Mouse (Mus musculus) heart, postnatal 25 days (tissue): ENCODE results near the gene Nfatc3. TPM values are rescaled to one million over a fixed set of nuclear protein-coding genes. Genes with fewer than 3 reads are reported as not detected.

Source experiments
- DNase-seq: peaks from one replicate; pipeline ENCODE4 v3.0.0; 2022; ENCODE audit warnings: low spot score
- intact Hi-C: fragments of 180-260 bp; cut with DNase I; formaldehyde crosslinking; loops from one replicate; pipeline ENCODE4 v1.15.1; 2025
- total RNA-seq, 2 experiments: library from RNA; stranded (reverse); gene quantifications; 2 replicates each; pipeline ENCODE4 v1.2.3; 2021

Gene Nfatc3
- total RNA-seq, 2 experiments from 2014 or later: 19.3 to 21.7 TPM

DNA sequence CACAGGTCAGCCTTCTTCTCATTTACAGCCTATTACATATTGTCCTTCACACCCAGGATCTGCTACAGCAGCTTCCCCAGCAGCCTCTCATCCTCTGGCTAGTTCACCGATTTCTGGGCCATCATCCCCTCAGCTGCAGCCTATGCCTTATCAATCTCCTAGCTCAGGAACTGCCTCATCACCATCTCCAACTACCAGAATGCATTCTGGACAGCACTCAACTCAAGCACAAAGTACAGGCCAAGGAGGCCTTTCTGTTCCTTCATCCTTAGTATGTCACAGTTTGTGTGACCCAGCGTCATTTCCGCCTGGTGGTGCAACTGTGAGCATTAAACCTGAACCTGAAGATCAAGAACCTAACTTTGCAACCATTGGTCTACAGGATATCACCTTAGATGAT is 50.1 kb downstream of the Nfatc3 start:
- no peak for DNase-seq
- intact Hi-C loops: loop anchor here (1.0 kb wide), 1 partner anchor 9 kb away; no protein-coding TSS in a partner anchor

DNA sequence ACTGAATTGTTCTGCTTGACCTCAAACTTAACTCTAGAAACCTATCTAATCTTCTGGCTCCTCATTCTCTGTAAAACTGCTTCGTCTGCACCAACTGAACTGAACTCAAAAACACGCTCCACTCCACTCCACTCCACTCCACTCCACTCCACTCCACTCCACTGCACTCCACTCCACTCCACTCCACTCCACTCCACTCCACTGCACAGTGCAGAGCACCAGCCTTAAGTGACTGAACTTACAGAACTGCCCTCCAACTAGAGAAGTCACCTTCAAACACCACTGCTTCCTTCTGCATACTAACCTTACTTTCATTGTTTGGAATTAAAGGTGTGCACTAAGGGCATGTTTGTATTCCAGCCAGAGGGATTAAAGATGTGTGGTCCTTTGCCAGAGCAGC is 53.4 kb downstream of the Nfatc3 start:
- no peak for DNase-seq
- intact Hi-C loops: no loop called here

GRCm38 (mm10) chr8:106112514-106112913 is 53.9 kb downstream of the Nfatc3 start:
- no peak for DNase-seq
- intact Hi-C loops: no loop called here

DNA sequence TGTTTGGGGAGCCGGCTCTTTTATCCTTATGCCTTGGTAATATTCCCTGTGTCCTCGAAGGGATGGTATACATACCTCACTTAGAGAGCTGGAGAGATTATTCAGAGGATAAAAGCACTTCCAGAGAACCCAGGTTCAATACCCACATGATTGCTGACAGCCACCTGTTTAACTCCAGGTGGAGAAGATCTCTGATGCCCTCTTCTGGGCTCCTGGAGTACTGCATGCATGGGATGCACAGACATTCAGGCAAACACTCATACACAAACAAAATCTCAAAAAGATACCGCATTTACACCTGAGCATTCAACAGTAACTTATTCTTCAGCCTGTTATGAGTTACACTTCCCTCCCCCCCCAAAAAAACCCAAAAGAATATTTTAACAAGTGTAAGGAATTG is 57.3 kb downstream of the Nfatc3 start:
- no peak for DNase-seq
- intact Hi-C loops: loop anchor here (5.0 kb wide), 1 partner anchor 124 kb away; the partner anchor contains the start of gene Dus2

DNA sequence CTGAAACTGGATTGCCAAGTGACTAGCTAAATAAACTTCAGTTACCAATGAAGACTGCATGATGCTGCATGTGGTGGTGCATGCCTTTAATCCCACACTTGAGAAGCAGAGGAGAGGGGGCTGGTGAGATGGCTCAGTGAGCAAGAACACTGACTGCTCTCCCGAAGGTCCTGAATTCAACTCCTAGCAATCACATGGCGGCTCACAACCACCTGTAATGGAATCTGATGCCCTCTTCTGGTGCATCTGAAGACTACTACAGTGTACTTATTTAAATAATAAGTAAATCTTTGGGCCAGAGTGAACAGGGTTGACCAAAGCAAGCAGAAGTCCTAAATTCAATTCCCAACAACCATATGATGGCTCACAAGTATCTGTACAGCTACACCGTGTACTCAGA is 64.8 kb downstream of the Nfatc3 start:
- intact Hi-C loops: no loop called here
- no peak for DNase-seq

DNA sequence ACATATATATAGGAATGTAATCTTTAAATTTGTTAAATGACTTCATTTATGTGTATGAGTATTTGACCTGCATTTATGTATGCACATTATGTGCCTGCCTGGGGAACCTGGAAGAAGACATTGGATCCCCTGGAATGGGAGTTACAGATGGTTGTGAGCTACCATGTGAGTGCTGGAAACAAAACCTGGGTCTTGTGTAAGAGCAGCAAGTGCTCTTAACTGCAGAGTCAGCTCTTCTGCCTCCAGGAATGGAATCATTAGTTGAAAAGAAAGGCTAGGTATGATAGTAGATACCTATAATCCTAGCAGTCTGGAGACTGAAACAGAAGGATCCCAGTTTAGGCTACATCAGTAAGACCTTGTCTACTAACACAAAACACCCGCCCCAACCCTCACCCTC is 67.4 kb downstream of the Nfatc3 start:
- no peak for DNase-seq
- intact Hi-C loops: no loop called here

DNA sequence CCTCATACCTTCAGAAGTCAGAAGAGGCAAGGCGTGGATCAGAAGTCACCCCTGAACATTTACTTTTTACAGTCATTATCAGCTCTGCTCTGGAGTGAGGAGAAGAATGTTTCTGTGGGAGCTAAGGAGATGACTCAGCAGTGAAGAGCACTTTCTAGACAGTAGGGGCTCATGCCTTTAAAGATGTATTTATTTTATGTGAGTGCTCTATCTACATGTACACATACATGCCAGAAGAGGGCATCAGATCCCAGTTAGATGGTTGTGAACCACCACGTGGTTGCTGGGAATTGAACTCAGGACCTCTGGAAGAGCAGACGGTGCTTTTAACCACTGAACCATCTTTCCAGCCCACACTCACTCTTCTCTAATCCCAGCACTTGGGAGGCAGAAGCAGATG is 68.4 kb downstream of the Nfatc3 start:
- intact Hi-C loops: no loop called here
- no peak for DNase-seq

- intact Hi-C loops: no loop called here
- no peak for DNase-seq
These were observed 69.3 kb downstream of the Nfatc3 start for GRCm38 (mm10) chr8:106127882-106128410.

DNA sequence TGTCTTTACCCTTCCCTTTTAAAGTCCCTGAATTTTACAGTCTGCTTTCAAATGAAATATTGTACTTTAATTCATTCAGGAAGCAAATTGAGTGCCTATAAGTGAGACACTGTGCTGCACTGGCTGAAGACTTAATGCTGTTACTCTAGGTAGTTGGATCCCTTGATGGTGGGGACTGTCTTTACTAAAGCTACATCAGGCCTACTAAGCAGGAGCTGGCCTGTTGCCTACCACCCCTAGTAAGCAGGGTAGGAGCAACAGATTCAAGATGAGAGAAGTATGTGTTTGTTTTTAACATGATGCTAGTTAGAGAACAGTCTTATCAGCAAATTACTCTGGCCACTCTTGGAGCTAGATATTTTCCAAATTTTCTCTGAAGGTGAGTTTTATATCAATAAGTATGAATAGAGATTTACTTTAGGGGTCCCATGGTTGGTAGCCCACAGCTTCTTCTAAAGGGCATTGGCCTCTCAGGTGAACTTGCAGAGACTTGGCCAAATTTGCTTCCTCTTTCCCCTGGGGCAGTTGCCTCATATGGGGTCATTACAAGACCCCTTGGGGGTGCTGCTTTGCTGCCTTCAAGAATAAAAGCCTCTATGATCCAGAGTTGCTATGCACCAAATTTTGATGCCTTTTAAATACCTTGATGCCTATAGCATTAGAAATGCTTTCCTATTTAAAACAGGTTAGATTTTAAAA is 70.7 kb downstream of the Nfatc3 start:
- no peak for DNase-seq
- intact Hi-C loops: no loop called here

DNA sequence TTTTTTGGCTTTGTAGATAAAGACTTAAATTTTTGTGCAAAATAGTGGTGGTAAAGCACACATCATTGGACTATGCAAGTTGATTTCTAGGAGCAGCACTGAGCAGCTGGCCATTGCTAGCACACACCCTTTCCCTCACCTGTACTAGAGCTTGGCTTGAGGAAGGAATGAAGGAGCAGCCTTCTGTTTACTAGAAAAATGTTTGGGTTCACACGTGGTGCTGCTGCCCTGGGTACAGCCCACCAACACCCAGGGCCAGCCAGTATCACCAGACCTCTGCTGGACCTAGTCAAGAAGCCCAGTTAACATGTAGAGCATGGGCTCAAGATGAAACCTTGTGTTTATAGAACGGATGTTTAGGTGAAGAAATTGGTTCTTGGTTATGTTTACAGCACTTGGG is 71.4 kb downstream of the Nfatc3 start:
- DNase-seq: no peak
- intact Hi-C loops: no loop called here

DNA sequence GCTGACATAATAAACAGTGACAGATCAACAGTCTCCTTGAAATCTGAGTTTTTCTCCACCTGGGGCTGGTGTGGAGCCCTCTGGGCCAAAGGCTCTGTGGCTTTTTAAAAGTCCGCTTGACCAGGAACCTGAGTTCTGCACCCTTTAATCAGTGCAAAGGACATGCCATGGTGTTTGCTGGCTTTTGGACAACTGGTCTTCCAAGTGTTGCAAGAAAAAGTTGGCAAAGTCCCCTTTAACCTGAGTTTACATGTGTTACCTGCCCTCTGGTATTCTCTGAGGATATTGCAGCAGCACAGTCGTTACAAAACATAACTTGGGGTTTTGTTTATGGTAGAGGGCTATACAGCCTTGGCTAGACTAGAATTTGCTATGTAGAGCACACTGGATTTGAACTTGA is 71.9 kb downstream of the Nfatc3 start:
- intact Hi-C loops: no loop called here
- no peak for DNase-seq

DNA sequence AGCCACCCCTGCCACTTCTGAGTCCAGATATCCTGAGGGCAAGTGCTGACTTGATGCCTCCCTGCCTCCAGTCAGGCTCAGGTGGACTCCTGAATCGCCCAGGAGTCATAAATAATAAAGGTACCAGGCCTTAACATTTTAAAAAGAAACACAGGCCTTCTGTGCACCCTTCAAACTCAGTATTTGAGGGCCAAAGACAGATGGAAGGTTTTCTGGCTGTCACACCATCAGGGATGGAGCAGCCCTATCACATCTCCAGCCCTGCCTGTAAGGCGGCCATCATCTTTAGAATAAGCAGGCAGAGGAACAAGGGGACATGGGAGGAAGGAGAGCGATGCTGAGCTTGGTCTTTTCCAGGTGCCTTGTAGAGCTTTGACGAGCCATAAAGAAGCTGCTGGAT is 72.4 kb downstream of the Nfatc3 start:
- intact Hi-C loops: no loop called here
- DNase-seq: no peak

- intact Hi-C loops: no loop called here
- no peak for DNase-seq
These were observed 73.0 kb downstream of the Nfatc3 start for GRCm38 (mm10) chr8:106131488-106132222.

DNA sequence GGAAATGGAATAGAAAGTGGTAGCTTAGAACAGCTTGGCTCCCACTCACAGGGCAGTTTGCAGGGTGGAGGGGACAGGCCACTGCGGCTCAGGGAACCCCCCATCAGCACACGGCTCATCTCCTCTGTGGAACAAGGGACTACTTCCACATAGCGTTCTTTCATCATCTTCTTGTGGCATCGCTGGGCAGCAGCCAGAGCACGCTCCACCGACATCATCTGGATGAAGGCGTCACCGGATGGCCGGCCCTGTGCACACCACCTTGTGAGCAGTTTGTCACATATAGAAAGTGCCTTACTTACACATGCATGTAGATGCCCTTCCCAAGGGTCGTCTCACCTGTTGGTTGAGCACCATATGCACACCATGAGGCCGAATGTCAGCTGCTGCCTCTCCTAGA is 73.7 kb downstream of the Nfatc3 start:
- DNase-seq: no peak
- intact Hi-C loops: no loop called here

DNA sequence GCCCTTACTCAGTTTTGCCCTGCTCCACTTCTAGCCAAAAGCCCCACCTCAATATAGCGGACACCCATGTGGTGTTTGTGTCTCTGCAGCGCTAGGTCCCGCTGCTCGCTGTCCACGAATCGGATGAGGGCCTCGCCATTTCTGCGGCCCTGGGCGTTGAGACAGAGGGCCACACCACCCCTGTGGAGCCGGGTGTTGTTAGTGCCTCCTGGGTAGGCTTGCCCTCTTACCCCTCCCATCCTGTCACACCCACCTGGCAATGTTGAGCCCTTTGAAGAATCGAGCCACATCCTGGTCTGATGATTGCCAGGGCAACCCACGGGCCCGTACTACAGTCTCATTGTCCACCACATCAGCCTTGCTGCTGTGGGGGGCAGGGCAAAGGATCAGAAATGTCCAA is 74.9 kb downstream of the Nfatc3 start:
- intact Hi-C loops: no loop called here
- DNase-seq: no peak

DNA sequence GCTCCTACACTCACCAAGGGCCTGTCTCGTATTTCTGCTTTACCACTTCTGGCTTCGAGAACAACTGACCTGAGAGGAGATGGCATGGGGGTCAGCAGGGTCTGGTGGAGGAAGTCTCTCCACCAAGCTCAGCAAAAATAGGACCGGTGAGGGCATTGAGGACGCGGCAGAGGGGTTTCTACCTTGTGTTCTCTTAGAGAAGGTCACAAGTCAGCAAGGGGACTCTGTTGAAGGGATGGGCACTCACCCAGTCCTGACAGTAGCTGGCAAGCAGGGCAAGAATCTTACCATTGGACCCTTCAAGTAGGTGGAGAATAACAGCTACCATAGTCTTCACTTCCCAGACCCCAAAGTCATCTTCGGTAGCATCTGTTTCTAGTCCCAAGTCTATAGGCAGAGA is 75.3 kb downstream of the Nfatc3 start:
- DNase-seq: no peak
- intact Hi-C loops: no loop called here

- intact Hi-C loops: no loop called here
- DNase-seq: no peak
These were observed 76.3 kb downstream of the Nfatc3 start for GRCm38 (mm10) chr8:106134751-106135571.

DNA sequence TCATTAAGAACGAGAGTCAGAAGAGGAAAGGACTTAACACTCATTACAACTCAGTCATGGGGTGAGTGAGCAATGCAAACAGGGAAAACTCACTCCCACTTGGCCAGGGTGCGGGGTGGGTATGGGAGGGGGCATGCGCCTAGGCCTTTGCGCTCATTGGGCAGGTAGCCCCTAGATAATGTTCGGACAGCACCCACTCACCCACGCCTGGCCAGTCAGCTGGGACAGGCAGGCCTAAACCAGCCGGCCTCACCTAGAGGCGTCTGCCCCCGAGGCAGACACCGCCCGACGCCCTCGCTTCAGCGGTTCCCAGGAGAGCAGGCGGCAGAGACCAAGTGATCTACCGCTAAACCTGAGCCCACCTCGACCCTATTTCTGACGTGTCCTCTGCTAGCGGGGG is 77.0 kb downstream of the Nfatc3 start:
- DNase-seq: no peak
- intact Hi-C loops: no loop called here

DNA sequence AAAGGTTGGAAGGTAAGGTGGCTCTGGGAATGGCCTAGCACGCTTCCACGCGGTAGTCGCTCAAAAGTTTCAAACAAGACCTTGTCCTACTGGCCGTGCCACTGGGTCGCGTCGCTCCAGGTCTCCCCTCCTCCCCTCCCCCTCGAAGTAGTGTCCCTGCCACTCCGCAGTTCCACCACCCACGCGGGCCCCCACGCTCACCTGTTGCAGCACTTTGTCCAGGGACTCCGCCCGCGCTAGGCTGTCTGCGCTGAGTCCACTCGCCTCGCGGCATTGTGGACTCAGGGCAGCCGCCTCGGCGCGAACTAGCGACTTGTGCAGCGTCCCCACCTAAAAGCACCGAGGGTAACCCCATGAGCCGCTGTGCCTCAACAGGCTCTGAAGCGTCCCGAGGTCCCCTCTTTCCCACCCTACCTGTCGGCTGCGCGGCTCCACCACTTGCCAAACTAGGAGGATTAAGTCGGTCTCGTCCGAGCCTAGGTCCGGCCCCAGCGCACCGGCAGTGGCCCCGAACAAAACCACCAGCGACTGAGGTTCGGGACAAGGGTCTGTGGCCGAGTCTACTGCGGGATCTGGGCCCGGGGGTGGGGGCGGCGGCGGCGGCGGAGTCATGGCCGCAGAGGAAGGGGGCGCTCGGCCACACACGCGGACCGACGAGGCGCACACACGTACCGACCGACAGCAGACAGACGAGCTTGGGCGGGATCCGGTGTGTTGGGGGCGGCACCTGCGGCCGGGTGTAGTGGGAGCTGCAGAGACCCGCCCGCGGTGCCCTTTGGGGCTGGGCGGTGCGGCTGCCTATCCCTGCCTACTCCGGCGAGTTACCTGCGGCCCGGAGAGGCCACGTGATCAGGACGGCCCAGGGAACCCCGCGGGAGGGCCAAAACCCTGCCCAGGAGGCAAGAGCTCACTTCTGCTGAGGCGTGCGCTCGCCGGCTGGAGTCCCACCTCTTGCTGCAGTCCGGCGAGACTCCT is 77.8 kb downstream of the Nfatc3 start, which contains the start of gene Esrp2:
Gene Esrp2, minus strand, starts transcription at position 819 of the 975 bp plus-strand sequence.
- DNase-seq: no peak
- intact Hi-C loops: no loop called here
